Mouse (Mus musculus): ENCODE measurements around the gene Rars2. TPM values are rescaled to one million over a fixed set of nuclear protein-coding genes. Genes with fewer than 3 reads are reported as not detected.
"Not testable (repeated sequence)": the region's sequence is repeated elsewhere in the genome, so short reads cannot be mapped to it uniquely, and the experiment has no call there.

Rars2 gene
- total RNA-seq (2021) = 10 to 100 TPM; 14.9 to 16.5 TPM
- long read RNA-seq, experiment 1, transcript Rars2-201 (20 exons, 1,868 nt) = major isoform, 18 of 30 reads
- long read RNA-seq, experiment 1, partial matches to known transcripts = 4 of 30 reads
- long read RNA-seq, experiment 1, other reads (novel, unspliced or antisense) = 8 of 30 reads
- long read RNA-seq, experiment 2, transcript Rars2-201 (20 exons, 1,868 nt) = major isoform, 13 of 22 reads
- long read RNA-seq, experiment 2, partial matches to known transcripts = 2 of 22 reads
- long read RNA-seq, experiment 2, other reads (novel, unspliced or antisense) = 7 of 22 reads

- DNase-seq = peak; percentile 89
Observed at GRCm38 (mm10) chr4:34614630-34615094, at the start of gene Rars2, which contains the start of gene Orc3. Gene Rars2, plus strand, starts transcription at chr4:34614957. Gene Orc3, minus strand, starts transcription at chr4:34614944.

- DNase-seq = no peak
Observed at GRCm38 (mm10) chr4:34566226-34566625, 48.5 kb upstream of the Rars2 start.

DNA sequence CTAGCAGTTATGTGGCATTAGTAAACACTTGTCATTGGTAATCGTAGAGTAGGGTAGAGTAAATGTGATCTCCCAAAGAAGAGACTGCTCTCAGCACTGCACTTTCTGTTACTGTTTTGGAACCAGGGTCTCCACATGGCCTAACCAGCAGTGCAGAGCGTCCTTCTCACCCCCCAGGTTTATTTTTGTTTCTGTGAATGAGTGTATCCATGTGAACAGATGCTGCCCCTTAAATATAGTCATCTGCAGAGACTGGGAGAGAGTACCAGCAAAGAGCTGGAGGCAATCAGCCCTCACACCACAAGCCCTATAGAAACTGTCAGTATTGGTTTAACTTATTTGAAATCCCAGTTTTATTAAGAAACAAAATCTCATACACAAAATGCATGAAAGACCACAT is 41.9 kb upstream of the Rars2 start:
- no peak for DNase-seq

DNA sequence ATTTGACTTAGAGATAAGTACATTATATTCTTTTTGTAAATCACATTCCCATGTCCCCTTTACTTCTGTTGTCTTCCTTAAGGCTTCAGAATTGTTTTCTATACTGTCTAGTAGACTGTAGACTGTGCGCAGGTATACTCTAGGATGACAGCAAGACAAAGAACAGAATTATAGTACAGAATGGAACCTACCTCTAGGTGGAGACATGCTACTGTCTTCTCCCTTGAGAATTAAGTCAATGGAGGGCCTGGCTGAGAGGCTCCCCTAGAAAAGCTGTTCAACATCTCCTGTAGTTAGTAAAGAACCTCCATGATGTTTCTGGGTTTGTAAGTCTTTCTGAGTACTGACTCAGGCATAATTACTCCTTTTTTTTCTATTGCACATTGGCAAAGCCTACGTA is 37.7 kb upstream of the Rars2 start:
- no peak for DNase-seq

- no peak for DNase-seq
Observed at GRCm38 (mm10) chr4:34579215-34579614, 35.5 kb upstream of the Rars2 start.

GRCm38 (mm10) chr4:34581489-34581888 is 33.3 kb upstream of the Rars2 start:
- not testable (repeated sequence) for DNase-seq

- no peak for DNase-seq
Observed at GRCm38 (mm10) chr4:34581990-34582389, 32.8 kb upstream of the Rars2 start.

DNA sequence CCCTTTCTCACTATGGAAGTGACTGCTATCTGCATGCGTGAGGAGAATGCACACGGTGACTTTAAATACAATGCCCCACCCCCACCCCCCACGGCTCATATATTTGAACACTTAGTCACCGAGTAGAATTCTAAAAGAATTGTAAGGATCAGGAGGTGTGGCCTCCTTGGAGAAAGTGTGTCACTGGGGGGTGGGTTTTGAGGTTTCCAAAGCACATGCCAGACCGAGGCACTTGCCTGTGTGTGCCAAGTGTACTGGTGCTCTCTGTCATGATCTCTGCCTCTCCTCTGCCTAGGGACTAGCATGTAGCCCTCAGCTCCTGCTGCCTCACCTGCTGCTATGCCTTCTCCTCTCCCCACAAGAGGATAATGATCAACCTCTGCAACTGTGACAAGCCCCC is 32.3 kb upstream of the Rars2 start:
- no peak for DNase-seq

DNA sequence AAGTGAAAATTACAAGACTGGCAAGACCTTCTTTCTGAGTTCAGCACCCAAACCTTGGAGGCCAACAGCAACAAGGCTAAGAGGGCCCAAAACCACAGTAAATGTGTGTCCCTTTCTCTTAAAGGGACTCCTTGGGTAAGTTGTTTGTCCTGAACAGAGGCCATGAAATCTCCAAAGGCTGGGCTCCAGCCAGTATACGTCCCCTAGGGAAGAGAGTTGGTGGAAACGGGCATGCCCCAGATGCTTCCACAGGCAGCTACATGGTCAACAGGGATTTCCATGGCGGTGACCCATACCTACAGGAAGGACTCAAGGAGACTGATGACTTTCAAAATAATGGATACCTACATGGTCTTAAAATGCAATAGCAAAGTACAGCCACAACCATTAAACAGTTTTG is 31.3 kb upstream of the Rars2 start:
- no peak for DNase-seq

DNA sequence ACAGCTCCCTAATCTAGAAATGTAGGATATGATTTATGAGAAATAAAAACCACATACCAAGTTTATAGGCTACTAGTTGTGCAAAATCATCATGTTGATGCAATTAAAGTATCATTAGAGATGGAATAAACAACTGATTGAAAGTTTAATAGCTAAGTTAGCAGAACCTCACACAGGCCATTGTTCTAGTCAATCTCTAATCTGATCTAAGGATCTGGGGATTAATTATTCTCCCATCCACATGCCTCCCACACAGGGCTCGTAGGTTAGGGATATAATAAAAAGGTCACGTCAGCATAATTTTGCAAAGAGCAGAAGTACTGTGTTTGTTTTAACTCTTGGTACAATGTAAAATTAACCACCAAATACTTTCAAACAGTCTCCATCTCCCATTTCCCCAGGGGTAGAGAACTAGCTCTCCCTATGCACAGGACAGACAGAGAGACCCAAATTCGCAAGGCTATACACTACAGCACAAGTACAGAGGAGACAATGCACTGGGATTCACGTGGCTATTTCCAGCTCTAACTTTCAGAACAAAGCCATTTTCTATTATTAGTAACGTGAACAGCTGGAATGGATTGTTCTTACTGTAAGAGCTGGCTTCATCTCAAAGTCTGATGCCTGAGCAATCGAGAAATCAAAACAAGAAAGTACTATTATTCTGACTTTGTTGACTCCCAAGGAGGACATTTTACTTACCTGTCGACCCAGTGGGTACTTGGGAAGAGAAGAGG is 29.7 kb upstream of the Rars2 start:
- DNase-seq = no peak

DNA sequence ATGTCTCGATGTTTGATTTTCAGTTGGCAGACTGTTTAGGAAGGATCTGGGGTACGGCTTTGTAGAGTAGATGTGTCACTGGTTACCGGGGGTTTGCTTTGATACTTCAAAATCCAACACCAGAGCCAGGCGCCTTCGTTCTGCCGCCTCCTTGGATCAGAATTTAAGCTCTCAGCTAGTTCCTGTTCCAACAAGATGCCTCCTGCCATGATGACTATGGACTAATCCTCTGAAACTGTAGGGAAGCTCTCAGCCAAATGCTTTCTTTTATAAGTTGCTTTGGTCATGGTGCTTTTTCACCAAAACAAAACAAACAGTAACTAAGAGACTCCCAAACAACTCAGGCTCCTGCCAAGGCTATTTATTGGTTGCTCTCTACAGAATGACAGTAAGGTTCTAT is 11.6 kb upstream of the Rars2 start:
- no peak for DNase-seq

DNA sequence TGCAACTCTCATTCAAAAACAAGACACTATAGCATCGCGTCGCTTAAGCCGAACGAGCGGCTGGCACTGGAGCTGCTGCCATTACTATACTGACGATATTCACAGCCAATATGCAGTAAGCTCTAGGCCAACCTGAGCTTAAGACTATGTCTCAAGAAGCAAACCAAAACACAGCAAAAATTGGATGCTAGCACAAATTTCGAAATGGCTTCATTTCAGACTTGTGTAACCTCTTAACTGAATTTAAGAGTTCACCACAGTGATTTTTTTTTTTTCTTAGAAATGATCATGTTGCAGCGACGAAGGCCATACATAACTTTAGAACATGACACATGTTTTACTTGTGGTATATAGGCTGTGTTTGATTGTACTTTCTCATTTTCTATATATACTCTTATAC is 8.1 kb upstream of the Rars2 start:
- DNase-seq = no peak

DNA sequence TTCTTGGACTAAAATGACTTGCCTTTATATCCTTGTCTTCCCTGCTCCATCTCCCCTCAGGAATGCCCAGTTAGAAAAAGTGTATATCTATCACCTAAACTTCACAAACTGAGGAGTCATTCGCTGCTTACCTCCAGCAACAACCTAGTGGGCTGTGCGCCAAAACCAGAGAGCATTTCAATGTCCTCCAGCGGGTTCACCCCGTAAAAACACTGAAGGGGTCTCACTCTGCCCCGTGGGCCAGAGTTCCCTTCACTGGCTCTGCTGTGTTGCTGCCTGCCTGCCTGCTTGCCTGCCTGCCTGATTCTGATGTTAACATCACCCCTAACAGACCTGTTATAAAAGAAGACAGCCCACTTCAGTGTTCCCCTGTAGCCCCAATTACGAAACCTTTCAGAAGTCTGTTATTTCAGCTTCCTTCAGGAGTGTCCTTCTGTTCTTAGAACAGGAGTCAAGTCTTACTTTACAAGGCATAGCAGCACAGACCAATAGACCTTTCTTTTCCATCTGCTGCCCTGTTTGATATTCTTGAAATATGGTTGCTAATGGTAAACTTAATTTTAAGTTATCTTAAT is 1.1 kb upstream of the Rars2 start:
- DNase-seq = no peak

DNA sequence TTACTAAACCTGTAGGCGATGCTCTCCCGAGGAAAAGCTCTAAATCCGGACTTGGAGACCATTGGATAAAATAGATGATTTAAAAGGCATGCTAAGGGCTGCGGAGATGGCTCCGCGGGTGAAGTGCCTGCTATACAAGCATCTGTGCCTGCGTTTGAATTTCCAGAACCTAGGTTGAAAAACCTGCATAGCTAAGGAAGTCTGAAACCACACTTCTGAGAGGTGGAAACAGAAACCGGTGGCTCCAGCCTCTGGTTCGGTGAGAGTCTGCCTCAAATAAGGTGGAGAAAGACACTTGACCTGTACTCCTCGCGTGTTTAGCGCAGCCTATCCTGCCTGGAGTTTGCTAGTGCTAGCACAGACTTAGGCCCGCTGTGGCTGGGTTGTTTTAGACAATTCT is 546 bp downstream of the Rars2 start:
- DNase-seq = no peak

DNA sequence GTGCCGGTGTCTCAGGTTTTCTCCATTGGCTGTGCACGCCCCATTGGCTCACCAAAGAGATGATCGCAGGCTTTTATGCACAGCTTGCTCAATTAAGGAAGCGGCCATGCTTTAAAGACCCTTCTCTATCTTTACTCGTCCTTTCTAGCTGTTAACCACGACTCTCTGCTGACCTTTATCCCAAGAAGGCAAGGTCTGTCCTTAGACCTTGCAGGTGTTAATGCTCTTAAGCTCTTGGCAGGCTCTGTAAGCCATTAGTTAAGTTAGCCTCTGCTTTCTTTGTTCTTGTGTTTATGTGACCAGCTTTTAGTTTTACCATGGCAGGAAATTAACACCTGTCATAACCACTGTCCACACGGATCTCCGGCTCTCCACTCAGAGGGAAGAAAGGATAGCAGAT is 1.4 kb downstream of the Rars2 start:
- no peak for DNase-seq

GRCm38 (mm10) chr4:34625556-34625955 is 10.8 kb downstream of the Rars2 start:
- DNase-seq = no peak

- DNase-seq = no peak
Observed at GRCm38 (mm10) chr4:34626401-34626800, 11.6 kb downstream of the Rars2 start.

GRCm38 (mm10) chr4:34629956-34630355 is 15.2 kb downstream of the Rars2 start:
- no peak for DNase-seq

DNA sequence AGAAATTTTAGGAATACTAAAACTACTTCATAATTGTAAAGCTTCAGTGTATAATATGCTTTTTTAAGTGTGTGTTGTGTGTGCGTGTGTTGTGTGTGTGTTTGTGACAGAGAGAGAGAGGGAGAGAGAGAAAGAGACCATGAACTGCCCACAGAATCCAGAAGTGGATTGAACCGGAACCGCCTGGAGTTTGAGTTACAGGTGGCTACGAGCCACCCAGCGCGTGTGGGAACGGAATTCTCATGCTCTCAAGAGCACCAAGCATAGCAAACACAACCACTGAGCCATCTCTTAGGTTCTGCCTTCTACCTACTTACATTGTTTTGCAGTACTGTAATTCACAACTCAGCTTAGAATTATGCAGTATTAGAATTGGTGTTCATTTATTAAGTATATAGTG is 19.4 kb downstream of the Rars2 start:
- no peak for DNase-seq

GRCm38 (mm10) chr4:34636036-34636435 is 21.3 kb downstream of the Rars2 start:
- DNase-seq = no peak

DNA sequence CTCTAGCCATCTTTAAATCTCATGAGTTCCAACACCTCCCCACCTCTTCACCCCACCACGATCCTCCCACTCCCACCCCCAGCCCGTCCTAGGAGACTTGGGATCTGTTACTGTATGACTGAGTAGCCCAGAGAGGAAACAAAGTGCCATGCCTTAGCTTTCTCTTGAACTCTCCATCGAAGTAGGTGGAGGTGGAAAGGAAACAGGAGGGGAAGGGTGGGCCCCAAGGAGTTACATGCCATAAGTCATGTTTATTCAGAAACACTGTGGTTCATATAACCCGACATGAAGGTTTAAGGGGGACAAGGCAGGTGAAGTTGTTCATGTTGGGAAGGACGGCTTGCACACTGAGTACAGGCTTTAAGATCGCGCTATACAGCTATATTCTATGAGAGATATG is 22.6 kb downstream of the Rars2 start:
- no peak for DNase-seq

- DNase-seq = no peak
Observed at GRCm38 (mm10) chr4:34637851-34638250, 23.1 kb downstream of the Rars2 start.

DNA sequence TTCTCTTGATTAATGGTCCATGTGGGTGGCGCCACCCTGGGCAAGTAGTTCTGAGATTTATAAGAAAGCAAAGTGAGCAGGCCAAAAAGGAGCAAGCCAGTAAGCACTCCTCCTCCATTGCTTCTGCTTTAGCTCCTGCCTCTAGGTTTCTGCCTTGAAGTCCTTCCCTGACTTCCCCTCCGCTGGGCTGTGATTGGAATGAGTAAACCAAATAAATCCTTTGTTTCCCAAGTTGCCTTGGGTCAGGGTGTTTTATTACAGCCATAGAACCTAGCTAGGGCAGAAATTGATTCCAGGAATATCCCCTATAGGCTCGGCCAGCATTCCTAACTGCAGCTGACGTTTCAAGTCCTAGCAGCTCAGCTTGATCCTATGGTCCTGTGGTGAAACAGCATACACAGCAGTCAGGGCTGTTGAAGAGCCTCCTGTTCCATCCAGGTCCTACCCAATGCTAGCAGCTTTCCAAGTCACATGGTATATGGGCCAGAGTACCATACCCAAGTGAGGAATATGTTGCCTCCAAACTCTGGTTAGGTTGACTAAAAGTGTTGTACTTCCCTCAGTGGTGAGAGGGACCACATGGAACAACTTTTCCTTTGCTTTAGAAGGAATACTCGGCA is 25.1 kb downstream of the Rars2 start:
- no peak for DNase-seq
